Mouse (Mus musculus): ENCODE measurements around the gene Zfp385b.

GRCm38 (mm10) chr2:77497942-77498341 lies 321.5 kb downstream of the Zfp385b start:
- no peak for TF ChIP-seq POLR2A (IDR thresholded peaks at IDR 0.05; ENCODE audit: insufficient read depth, low read depth, low read length)
- no peak for TF ChIP-seq EP300 (IDR thresholded peaks at IDR 0.05; ENCODE audit: insufficient read depth, low read depth, low read length)
